Mouse (Mus musculus) embryonic stem cell, embryonic (primary cell): ENCODE measurements at regions not wholly inside any gene's neighbourhood (a gene's known extent, or its start where the extent isn't known, plus 50 kb on each side); places are given as distances from the start of the nearest gene placed in this dataset.

Experiments
- CTCF ChIA-PET, 4 experiments: fragments of 300-600 bp in 2 of 4; fragments of 350-600 bp in 2 of 4; sonication (Branson Sonifier 250); formaldehyde crosslinking; loops; one replicate each; lab custom pipeline; 2022; ENCODE audit warnings: inconsistent platforms in 2 of 4; lab: Charles Lee
- POLR2A ChIA-PET, 4 experiments: fragments of 300-600 bp in 2 of 4; fragments of 350-600 bp in 2 of 4; sonication (Branson Sonifier 250); formaldehyde crosslinking; loops; one replicate each; lab custom pipeline; 2022; ENCODE audit warnings: antibody characterized with exemption in 4 of 4, inconsistent platforms in 1 of 4; lab: Charles Lee

- ChIA-PET POLR2A (no interaction called here), CTCF (interaction anchor here (0.6 to 1.1 kb wide), 10 partner anchors 21 to 598 kb away, joined by 3 to 7 read pairs (median 3); no protein-coding TSS in a partner anchor)
Observed at GRCm38 (mm10) chr1:89344546-89344945, 110.1 kb upstream of the Agap1 start.

- CTCF ChIA-PET, result interaction anchor here in 1 of 4 experiments (0.7 kb wide), 1 partner anchor 201 kb away, joined by 4 read pairs; no protein-coding TSS in a partner anchor
- POLR2A ChIA-PET, result no interaction called here
Observed at GRCm38 (mm10) chr1:89347341-89347740, 107.3 kb upstream of the Agap1 start.

- ChIA-PET POLR2A (no interaction called here), CTCF (no interaction called here)
Observed at GRCm38 (mm10) chr1:89352936-89353335, 101.7 kb upstream of the Agap1 start.

GRCm38 (mm10) chr1:89359257-89359656, 95.3 kb upstream of the Agap1 start:
- ChIA-PET CTCF (interaction anchor here in 1 of 4 experiments (0.6 kb wide), 1 partner anchor 65 kb away, joined by 3 read pairs; no protein-coding TSS in a partner anchor), POLR2A (interaction anchor here in 1 of 4 experiments (0.6 kb wide), 1 partner anchor 177 kb away, joined by 4 read pairs; no protein-coding TSS in a partner anchor)

- ChIA-PET POLR2A (interaction anchor here in 2 of 4 experiments (0.6 to 0.7 kb wide), 2 partner anchors 89 to 92 kb away, joined by 3 to 4 read pairs; no protein-coding TSS in a partner anchor), CTCF (interaction anchor here (0.5 to 2.6 kb wide), 12 partner anchors 20 to 625 kb away, joined by 3 to 18 read pairs (median 5); no protein-coding TSS in a partner anchor)
Observed at GRCm38 (mm10) chr1:89364547-89365305, 89.9 kb upstream of the Agap1 start.

GRCm38 (mm10) chr1:89366891-89367290, 87.7 kb upstream of the Agap1 start:
- POLR2A ChIA-PET, result no interaction called here

GRCm38 (mm10) chr1:89373806-89374205, 80.8 kb upstream of the Agap1 start:
- ChIA-PET POLR2A (interaction anchor here in 1 of 4 experiments (0.6 kb wide), 1 partner anchor 205 kb away, joined by 3 read pairs; no protein-coding TSS in a partner anchor), CTCF (no interaction called here)

More at GRCm38 (mm10) chr1:89366891-89367290, 87.7 kb upstream of the Agap1 start:
- CTCF ChIA-PET, result interaction anchor here in 2 of 4 experiments (0.6 to 2.6 kb wide), 3 partner anchors 26 to 173 kb away, joined by 3 to 13 read pairs (median 3); no protein-coding TSS in a partner anchor

GRCm38 (mm10) chr1:89374271-89374670, 80.3 kb upstream of the Agap1 start:
- ChIA-PET POLR2A (interaction anchor here in 1 of 4 experiments (0.6 kb wide), 1 partner anchor 204 kb away, joined by 3 read pairs; no protein-coding TSS in a partner anchor), CTCF (interaction anchor here in 1 of 4 experiments (0.6 kb wide), 1 partner anchor 304 kb away, joined by 3 read pairs; no protein-coding TSS in a partner anchor)

GRCm38 (mm10) chr1:89382021-89382420, 72.6 kb upstream of the Agap1 start:
- POLR2A ChIA-PET, result no interaction called here
- CTCF ChIA-PET, result no interaction called here

GRCm38 (mm10) chr1:89385111-89385510, 69.5 kb upstream of the Agap1 start:
- POLR2A ChIA-PET, result interaction anchor here in 1 of 4 experiments (0.7 kb wide), 1 partner anchor 15 kb away, joined by 3 read pairs; no protein-coding TSS in a partner anchor
- CTCF ChIA-PET, result no interaction called here

GRCm38 (mm10) chr1:89392711-89393110, 61.9 kb upstream of the Agap1 start:
- POLR2A ChIA-PET, result no interaction called here
- CTCF ChIA-PET, result no interaction called here

- POLR2A ChIA-PET, result no interaction called here
- CTCF ChIA-PET, result interaction anchor here in 1 of 4 experiments (0.6 kb wide), 1 partner anchor 689 kb away, joined by 3 read pairs; no protein-coding TSS in a partner anchor
Observed at GRCm38 (mm10) chr1:89394471-89394870, 60.1 kb upstream of the Agap1 start.

- POLR2A ChIA-PET, result no interaction called here
Observed at GRCm38 (mm10) chr1:89400734-89401202, 53.8 kb upstream of the Agap1 start.

GRCm38 (mm10) chr1:89402513-89403210, 51.9 kb upstream of the Agap1 start:
- ChIA-PET CTCF (interaction anchor here in 1 of 4 experiments (0.6 kb wide), 1 partner anchor 26 kb away, joined by 3 read pairs; no protein-coding TSS in a partner anchor), POLR2A (interaction anchor here in 2 of 4 experiments (0.6 to 0.7 kb wide), 2 partner anchors 499 to 728 kb away, joined by 3 to 8 read pairs; no protein-coding TSS in a partner anchor)

More at GRCm38 (mm10) chr1:89400734-89401202, 53.8 kb upstream of the Agap1 start:
- CTCF ChIA-PET, result interaction anchor here in 2 of 4 experiments (0.9 to 1.5 kb wide), 2 partner anchors 13 to 231 kb away, joined by 3 to 4 read pairs; no protein-coding TSS in a partner anchor

GRCm38 (mm10) chr1:89403551-89404050, 51.0 kb upstream of the Agap1 start:
- ChIA-PET POLR2A (no interaction called here), CTCF (interaction anchor here in 1 of 4 experiments (0.5 kb wide), 1 partner anchor 166 kb away, joined by 9 read pairs; no protein-coding TSS in a partner anchor)
